Mouse (Mus musculus) E14TG2a.4 (cell line): ENCODE results near the gene Slc43a2.

Source experiments
- CTCF ChIP-seq: conservative IDR thresholded peaks from 2 replicates; pipeline ENCODE4 v1.5.1; 2014; ENCODE audit warnings: low read length
- NANOG ChIP-seq: IDR thresholded peaks from 2 replicates; pipeline ENCODE4 v1.6.1; 2014; ENCODE audit warnings: borderline replicate concordance, low read length, mixed read lengths
- POU5F1 ChIP-seq: IDR thresholded peaks from 2 replicates; pipeline ENCODE4 v1.6.1; 2014; ENCODE audit warnings: low read length, borderline replicate concordance

- no peak for TF ChIP-seq CTCF
- no peak for TF ChIP-seq NANOG
- no peak for TF ChIP-seq POU5F1
These were observed 18.2 kb downstream of the Slc43a2 start for GRCm38 (mm10) chr11:75549658-75550111.
